Mouse (Mus musculus) megakaryocyte, embryonic 14.5 days (primary cell): ENCODE measurements around the gene Celf2.

Experiments used
- FLI1 ChIP-seq: IDR thresholded peaks from 2 replicates; pipeline ENCODE4 v1.6.1; 2012; ENCODE audit warnings: low read length, inconsistent platforms, mixed read lengths
- GATA1 ChIP-seq: IDR thresholded peaks from 3 replicates; pipeline ENCODE4 v1.6.1; 2012; ENCODE audit warnings: mixed read lengths, low read length, inconsistent platforms, borderline replicate concordance

- TF ChIP-seq GATA1 (no peak), FLI1 (no peak)
Measured at GRCm38 (mm10) chr2:6598124-6598878, 911.1 kb downstream of the Celf2 start.
